Mouse (Mus musculus) inflammation-experienced regulatory T-cells, adult 6 months (primary cell): Measurements from ENCODE around the gene Tmem274. TPM values are rescaled to one million over a fixed set of nuclear protein-coding genes. Genes with fewer than 3 reads are reported as not detected.
"Not testable (repeated sequence)": the region's sequence is repeated elsewhere in the genome, so short reads cannot be mapped to it uniquely, and the experiment has no call there.

Source experiments
- ATAC-seq: one replicate; pipeline ENCODE4 v1.8.0; 2017
- polyA plus RNA-seq, 3 experiments: library from polyadenylated mRNA; unstranded; fragments of 100-300 nt; shearing (Covaris generic); gene quantifications; one replicate each; pipeline ENCODE4 v1.2.1; 2017

Tmem274 gene
- polyA plus RNA-seq, result under 1 TPM in 1 of 3 experiments, not detected in 2; 0.63 TPM

- ATAC-seq, result no peak
Observed at GRCm38 (mm10) chr4:149477078-149477477, at the start of gene Tmem274. Tmem274 (plus strand) TSS chr4:149477378.

GRCm38 (mm10) chr4:149429592-149429991 lies 47.6 kb upstream of the Tmem274 start:
- ATAC-seq, result no peak

- not testable (repeated sequence) for ATAC-seq
Observed at GRCm38 (mm10) chr4:149431887-149432286, 45.3 kb upstream of the Tmem274 start.

GRCm38 (mm10) chr4:149440576-149440975 lies 36.6 kb upstream of the Tmem274 start:
- ATAC-seq, result no peak

- no peak for ATAC-seq
Observed at GRCm38 (mm10) chr4:149442436-149442835, 34.7 kb upstream of the Tmem274 start.

- no peak for ATAC-seq
Observed at GRCm38 (mm10) chr4:149444465-149444864, 32.7 kb upstream of the Tmem274 start.

GRCm38 (mm10) chr4:149444964-149445701 lies 32.0 kb upstream of the Tmem274 start:
- ATAC-seq, result peak; percentile 93

GRCm38 (mm10) chr4:149445868-149446267 lies 31.3 kb upstream of the Tmem274 start:
- no peak for ATAC-seq

- ATAC-seq, result no peak
Observed at GRCm38 (mm10) chr4:149446309-149446708, 30.9 kb upstream of the Tmem274 start.

GRCm38 (mm10) chr4:149450636-149451035 lies 26.5 kb upstream of the Tmem274 start:
- no peak for ATAC-seq

- ATAC-seq, result no peak
Observed at GRCm38 (mm10) chr4:149453656-149454055, 23.5 kb upstream of the Tmem274 start.

GRCm38 (mm10) chr4:149454263-149454662 lies 22.9 kb upstream of the Tmem274 start:
- no peak for ATAC-seq

- no peak for ATAC-seq
Observed at GRCm38 (mm10) chr4:149454879-149455278, 22.3 kb upstream of the Tmem274 start, which contains the start of gene Rbp7. Rbp7 (minus strand) TSS chr4:149454978.

GRCm38 (mm10) chr4:149457163-149457562 lies 20.0 kb upstream of the Tmem274 start:
- not testable (repeated sequence) for ATAC-seq

GRCm38 (mm10) chr4:149457831-149458430 lies 19.2 kb upstream of the Tmem274 start:
- ATAC-seq, result no peak

GRCm38 (mm10) chr4:149458526-149458925 lies 18.7 kb upstream of the Tmem274 start:
- ATAC-seq, result no peak

GRCm38 (mm10) chr4:149459425-149459824 lies 17.8 kb upstream of the Tmem274 start:
- no peak for ATAC-seq

- not testable (repeated sequence) for ATAC-seq
Observed at GRCm38 (mm10) chr4:149460475-149460874, 16.7 kb upstream of the Tmem274 start.

GRCm38 (mm10) chr4:149461579-149462304 lies 15.4 kb upstream of the Tmem274 start:
- no peak for ATAC-seq

- no peak for ATAC-seq
Observed at GRCm38 (mm10) chr4:149462305-149462971, 14.7 kb upstream of the Tmem274 start.

GRCm38 (mm10) chr4:149463435-149463950 lies 13.7 kb upstream of the Tmem274 start:
- ATAC-seq, result no peak

- peak; percentile 95 for ATAC-seq
Observed at GRCm38 (mm10) chr4:149469557-149469956, 7.6 kb upstream of the Tmem274 start.

GRCm38 (mm10) chr4:149475096-149475495 lies 2.1 kb upstream of the Tmem274 start:
- ATAC-seq, result no peak
